Mouse (Mus musculus) lung, embryonic 16.5 days (tissue): ENCODE data around the gene Cbx8. TPM values are rescaled to one million over a fixed set of nuclear protein-coding genes. Genes with fewer than 3 reads are reported as not detected.

Source experiments
- ATAC-seq: fragments of 200-750 bp; cut with Nextera tagmentation; 2 replicates; pipeline ENCODE4 v1.8.0; 2017; ENCODE audit warnings: low read depth, mild to moderate bottlenecking, moderate library complexity
- H3K27ac ChIP-seq: fragments of 300-500 bp; sonication (generic); 2 replicates; pipeline ENCODE4 v1.5.1; 2014; ENCODE audit warnings: mild to moderate bottlenecking, control low read depth, low read length
- H3K27me3 ChIP-seq: fragments of 300-500 bp; sonication (generic); 2 replicates; pipeline ENCODE4 v1.6.1; 2014; ENCODE audit warnings: low read depth, low read length, mixed read lengths; ENCODE audit not compliant: control insufficient read depth, insufficient read depth
- H3K36me3 ChIP-seq: fragments of 300-500 bp; sonication (generic); 2 replicates; pipeline ENCODE4 v1.6.1; 2014; ENCODE audit warnings: low read length; ENCODE audit not compliant: control insufficient read depth, insufficient read depth
- H3K4me1 ChIP-seq: fragments of 300-500 bp; sonication (generic); replicated peaks from 2 replicates; pipeline ENCODE4 v1.6.1; 2014; ENCODE audit warnings: low read length, mixed read lengths; ENCODE audit not compliant: control insufficient read depth, insufficient read depth
- H3K4me2 ChIP-seq: fragments of 300-500 bp; sonication (generic); 2 replicates; pipeline ENCODE4 v1.6.1; 2014; ENCODE audit warnings: low read depth, low read length, control low read depth
- H3K4me3 ChIP-seq: fragments of 300-500 bp; sonication (generic); 2 replicates; pipeline ENCODE4 v1.5.1; 2014; ENCODE audit warnings: mild to moderate bottlenecking, low read length, control low read depth
- H3K9ac ChIP-seq: fragments of 300-500 bp; sonication (generic); 2 replicates; pipeline ENCODE4 v1.6.1; 2014; ENCODE audit warnings: low read length, control low read depth
- H3K9me3 ChIP-seq: fragments of 300-500 bp; sonication (generic); 2 replicates; pipeline ENCODE4 v1.6.1; 2016; ENCODE audit warnings: low read length; ENCODE audit not compliant: control insufficient read depth
- WGBS: fragments of 180-500 bp; shearing (Covaris S2); extraction: QIAGEN DNeasy Blood & Tissue Kit; methylation state at CpG from one replicate; pipeline ENCODE4 v1.1.7; 2014; 5-methylcytosine and 5-hydroxymethylcytosine counted together
- polyA plus RNA-seq: library from polyadenylated mRNA; unstranded; fragments of >200 nt; fragmentation: Nextera tagmentation; extraction: Ambion mirVana; gene quantifications from 2 replicates; pipeline ENCODE4 v1.2.1, GENCODE M21; 2015

Cbx8 gene
- polyA plus RNA-seq, 1 experiment from 2014 or later, result 7.9 TPM

- no peaks in the 10 kb centered on the region for H3K36me3 ChIP-seq
- WGBS, result 4% methylated on average over 15 of the region's 15 CpGs
- H3K4me3 ChIP-seq, result no peak overlapping the region
- no peak overlapping the region for H3K27ac ChIP-seq
- H3K9ac ChIP-seq, result no peak overlapping the region
- peaks cover 40% of the 10 kb centered on the region for H3K4me1 ChIP-seq
- H3K9me3 ChIP-seq, result no peaks in the 10 kb centered on the region
- ATAC-seq, result no peak
- H3K4me2 ChIP-seq, result no peak overlapping the region
- H3K27me3 ChIP-seq, result peaks cover 82% of the 10 kb centered on the region
These were observed 11.3 kb upstream of the Cbx8 start for GRCm38 (mm10) chr11:119051927-119052660.

DNA sequence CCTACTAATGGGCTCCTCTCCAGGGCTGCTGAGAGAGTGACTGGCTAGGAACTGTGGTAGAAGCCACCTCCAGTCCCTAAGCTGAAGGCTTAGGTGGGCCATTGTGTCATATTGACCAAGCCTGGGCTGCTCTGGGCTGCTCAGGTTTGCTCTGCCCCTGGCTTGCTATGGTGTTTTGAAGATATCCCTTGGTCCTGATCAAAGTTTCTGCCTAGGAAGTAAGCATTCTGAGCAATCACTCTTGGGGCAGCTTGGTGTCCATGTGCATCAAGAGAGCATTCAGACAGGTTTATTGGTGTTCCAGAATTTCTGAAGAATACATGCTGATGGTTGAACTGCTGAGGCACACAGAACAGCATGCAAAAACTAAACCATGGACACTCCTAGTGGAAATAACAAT lies 10.7 kb upstream of the Cbx8 start:
- H3K9me3 ChIP-seq, result no peaks in the 10 kb centered on the region
- H3K9ac ChIP-seq, result no peak overlapping the region
- no peak overlapping the region for H3K4me2 ChIP-seq
- H3K4me3 ChIP-seq, result no peak overlapping the region
- H3K27ac ChIP-seq, result no peak overlapping the region
- peaks cover 88% of the 10 kb centered on the region for H3K27me3 ChIP-seq
- no peaks in the 10 kb centered on the region for H3K36me3 ChIP-seq
- peaks cover 42% of the 10 kb centered on the region for H3K4me1 ChIP-seq
- ATAC-seq, result no peak

DNA sequence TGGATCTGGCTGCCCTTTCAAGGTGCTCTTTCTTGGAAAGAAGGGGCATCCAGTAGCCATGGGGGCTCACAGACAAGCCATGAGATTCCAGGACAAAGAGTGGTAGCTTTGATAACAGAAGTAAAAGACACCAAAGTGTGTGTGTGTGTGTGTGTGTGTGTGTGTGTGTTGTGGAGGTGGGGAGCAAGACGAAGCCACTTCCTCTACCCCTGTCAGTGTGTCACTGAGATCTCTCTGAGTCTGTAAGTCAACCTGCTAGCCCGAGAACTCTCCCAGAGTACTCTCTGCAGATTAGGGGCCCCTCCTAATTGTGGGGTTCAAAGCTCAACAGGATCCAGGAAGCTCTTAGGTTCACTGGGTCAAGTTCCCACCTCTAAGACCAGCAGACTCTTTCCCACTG lies 9.6 kb upstream of the Cbx8 start:
- no peak for ATAC-seq
- no peak overlapping the region for H3K4me3 ChIP-seq
- H3K36me3 ChIP-seq, result no peaks in the 10 kb centered on the region
- peaks cover 89% of the 10 kb centered on the region for H3K27me3 ChIP-seq
- WGBS, result 0% methylated on average over 2 of the region's 2 CpGs
- H3K9me3 ChIP-seq, result no peaks in the 10 kb centered on the region
- no peak overlapping the region for H3K4me2 ChIP-seq
- peaks cover 42% of the 10 kb centered on the region for H3K4me1 ChIP-seq
- no peak overlapping the region for H3K9ac ChIP-seq
- H3K27ac ChIP-seq, result no peak overlapping the region

- peaks cover 37% of the 10 kb centered on the region for H3K4me1 ChIP-seq
- H3K9ac ChIP-seq, result no peak overlapping the region
These were observed 7.4 kb upstream of the Cbx8 start for GRCm38 (mm10) chr11:119048133-119048510.

DNA sequence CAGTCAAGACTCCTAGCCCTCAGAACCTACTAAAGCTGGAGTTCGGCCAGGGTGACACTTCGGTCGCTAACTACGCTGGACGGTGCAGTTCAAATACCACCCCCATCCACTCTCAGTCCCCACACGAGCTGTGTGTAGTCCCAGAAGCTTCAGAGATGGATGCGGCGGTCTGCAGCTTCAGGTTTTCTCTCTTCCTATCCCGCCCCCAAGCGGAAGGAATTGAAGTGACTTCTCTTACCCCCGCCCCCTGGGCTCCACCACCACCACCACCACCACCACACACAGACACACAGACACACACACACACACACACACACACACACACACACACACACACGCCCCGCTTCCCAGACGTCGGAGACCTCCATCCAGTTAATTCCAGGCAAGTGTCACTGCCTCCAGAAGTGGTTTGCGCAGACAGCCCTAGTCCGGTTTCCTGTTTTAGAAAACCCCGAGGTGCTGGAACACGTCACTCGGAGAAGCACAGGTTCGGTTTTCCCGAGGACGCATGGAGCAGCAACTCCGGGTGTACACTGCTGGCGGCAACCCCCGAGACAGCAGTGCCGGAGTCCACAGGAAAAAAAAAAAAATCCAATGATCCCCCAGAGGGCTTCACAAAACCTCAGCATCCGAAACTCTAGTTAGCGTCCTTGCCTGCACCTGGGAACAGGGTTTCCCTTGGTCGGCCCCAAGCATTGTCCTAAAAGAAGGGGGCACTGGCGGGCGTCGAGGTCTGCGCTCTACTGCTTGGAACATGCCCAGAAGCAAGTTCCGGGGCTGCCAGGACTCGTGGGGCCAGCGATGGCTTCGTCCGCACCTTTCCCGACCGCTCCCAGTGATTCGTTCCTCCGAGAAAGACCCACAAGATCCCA lies 6.7 kb upstream of the Cbx8 start:
- Histone ChIP-seq H3K9ac (no peak overlapping the region), H3K4me1 (peaks cover 35% of the 10 kb centered on the region), H3K4me2 (peak overlapping the region; percentile 46), H3K36me3 (no peaks in the 10 kb centered on the region), H3K27me3 (peaks cover 94% of the 10 kb centered on the region), H3K9me3 (no peaks in the 10 kb centered on the region), H3K4me3 (peak overlapping the region; percentile 23), H3K27ac (no peak overlapping the region)
- peak; percentile 23; the same call in 1 of the 2 replicates for ATAC-seq
- 1% methylated on average over 43 of the region's 43 CpGs for WGBS

More at GRCm38 (mm10) chr11:119048133-119048510, 7.4 kb upstream of the Cbx8 start:
- Histone ChIP-seq H3K36me3 (no peaks in the 10 kb centered on the region), H3K4me2 (no peak overlapping the region), H3K9me3 (no peaks in the 10 kb centered on the region), H3K4me3 (no peak overlapping the region), H3K27ac (no peak overlapping the region), H3K27me3 (peaks cover 93% of the 10 kb centered on the region)
- WGBS, result under 1% methylated on average over 13 of the region's 13 CpGs
- ATAC-seq, result no peak

- Histone ChIP-seq H3K27me3 (peaks cover 93% of the 10 kb centered on the region), H3K9ac (0 out of 2 replicates have a peak overlapping the region, but pooled peaks have one; percentile 11)
- peak; percentile 83 for ATAC-seq
These were observed 6.0 kb upstream of the Cbx8 start for GRCm38 (mm10) chr11:119046601-119047245.

DNA sequence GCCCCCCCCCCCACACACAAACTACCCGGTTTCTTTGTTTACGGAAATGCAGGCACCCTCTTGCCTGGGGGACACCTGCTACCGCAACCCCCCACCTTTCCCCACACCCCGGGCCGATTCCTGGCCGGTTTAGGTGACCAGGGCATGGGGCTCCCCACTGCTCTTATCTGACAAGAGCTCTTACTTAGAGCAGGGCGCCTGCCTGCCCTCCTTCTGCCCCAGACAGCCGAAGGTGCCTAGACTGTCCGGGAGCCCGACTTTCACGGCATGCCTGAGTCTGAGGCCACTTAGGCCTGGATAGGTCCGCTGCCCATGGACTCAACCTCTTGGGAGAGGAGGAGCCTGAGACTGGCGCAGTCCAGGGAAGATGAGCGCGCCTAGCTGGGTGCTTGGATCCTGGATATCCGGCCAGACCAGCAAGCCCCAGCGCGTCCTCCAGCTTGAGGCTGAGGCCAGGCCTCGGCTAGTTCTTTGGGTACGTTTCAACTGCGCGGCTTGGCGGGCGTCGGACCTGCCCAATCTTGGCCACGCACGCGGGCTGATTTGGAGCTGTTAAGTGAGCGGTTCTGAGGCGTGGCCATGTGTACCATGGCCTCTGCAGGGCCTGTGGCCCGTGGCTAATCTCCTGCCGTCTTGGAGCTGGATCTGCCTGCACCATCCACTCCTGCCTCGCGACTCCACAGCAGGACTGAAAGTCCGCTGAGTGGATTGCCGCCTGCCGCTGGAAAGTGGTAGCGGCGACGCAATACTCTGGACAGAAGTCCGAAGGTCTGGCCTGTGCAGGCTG lies 4.0 kb upstream of the Cbx8 start:
- Histone ChIP-seq H3K4me2 (peak overlapping the region; percentile 28), H3K9me3 (no peaks in the 10 kb centered on the region), H3K36me3 (no peaks in the 10 kb centered on the region), H3K27me3 (peaks cover 77% of the 10 kb centered on the region), H3K4me3 (peak overlapping the region; percentile 8), H3K27ac (no peak overlapping the region), H3K9ac (no peak overlapping the region; the same call in 1 of the 2 replicates), H3K4me1 (peaks cover 48% of the 10 kb centered on the region)
- 2% methylated on average over 40 of the region's 41 CpGs for WGBS
- ATAC-seq, result no peak

More at GRCm38 (mm10) chr11:119046601-119047245, 6.0 kb upstream of the Cbx8 start:
- peak overlapping the region; percentile 46 for H3K4me2 ChIP-seq
- 1% methylated on average over 39 of the region's 39 CpGs for WGBS
- H3K27ac ChIP-seq, result no peak overlapping the region
- no peaks in the 10 kb centered on the region for H3K36me3 ChIP-seq
- peak overlapping the region; percentile 23 for H3K4me3 ChIP-seq
- peaks cover 37% of the 10 kb centered on the region for H3K4me1 ChIP-seq
- no peaks in the 10 kb centered on the region for H3K9me3 ChIP-seq

DNA sequence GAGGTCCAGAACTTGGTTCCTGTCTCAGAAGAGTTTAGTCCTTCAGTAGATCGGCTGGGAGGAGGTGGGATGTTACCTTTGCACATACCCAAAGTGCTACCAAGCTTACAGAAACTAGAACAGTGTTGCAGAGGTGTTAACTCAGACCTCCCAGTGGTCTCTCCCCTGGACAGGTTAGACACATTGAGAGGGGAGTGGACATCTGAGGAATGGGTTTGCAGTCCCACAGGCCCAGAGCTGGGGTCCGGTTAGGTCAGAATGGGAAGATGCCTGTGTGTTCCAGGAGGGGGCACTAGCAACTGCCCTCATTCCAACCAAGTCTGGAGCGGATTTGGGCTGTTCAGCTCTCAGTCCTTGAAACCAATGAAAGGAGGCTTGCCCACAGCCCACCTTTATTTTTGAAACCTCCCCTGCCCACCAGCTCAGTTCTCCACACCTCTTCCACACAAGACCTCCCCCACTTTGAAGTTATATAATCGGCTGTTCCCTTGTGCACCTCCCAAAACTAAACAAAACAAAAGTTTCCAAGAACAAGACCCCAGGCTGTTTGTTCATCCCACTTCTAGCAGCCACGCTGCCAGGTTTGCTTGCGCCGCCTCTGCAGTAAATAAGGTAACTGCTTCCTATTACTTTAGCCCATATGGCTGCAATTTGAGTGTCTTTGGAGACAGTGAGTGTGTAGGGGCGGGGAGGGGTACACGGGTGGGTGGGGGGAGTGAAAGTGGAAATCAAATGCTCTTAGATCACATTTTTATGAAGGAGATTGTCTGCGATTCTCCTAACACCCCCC lies 3.2 kb upstream of the Cbx8 start:
- Histone ChIP-seq H3K4me2 (no peak overlapping the region), H3K4me3 (no peak overlapping the region), H3K9ac (no peak overlapping the region), H3K27me3 (peaks cover 70% of the 10 kb centered on the region), H3K36me3 (peaks cover 1% of the 10 kb centered on the region), H3K9me3 (no peaks in the 10 kb centered on the region), H3K27ac (no peak overlapping the region), H3K4me1 (peaks cover 52% of the 10 kb centered on the region)
- 3% methylated on average over 10 of the region's 10 CpGs for WGBS
- no peak for ATAC-seq
